Mouse (Mus musculus) monocyte, adult 2 months (primary cell): Measurements from ENCODE around the gene 9930104L06Rik.

Source experiments
- DNase-seq, 2 experiments: peaks; one replicate each; pipeline ENCODE4 v3.0.0; 2022; ENCODE audit warnings: low spot score in 2 of 2, low read depth in 1 of 2

The 9930104L06Rik gene

DNA sequence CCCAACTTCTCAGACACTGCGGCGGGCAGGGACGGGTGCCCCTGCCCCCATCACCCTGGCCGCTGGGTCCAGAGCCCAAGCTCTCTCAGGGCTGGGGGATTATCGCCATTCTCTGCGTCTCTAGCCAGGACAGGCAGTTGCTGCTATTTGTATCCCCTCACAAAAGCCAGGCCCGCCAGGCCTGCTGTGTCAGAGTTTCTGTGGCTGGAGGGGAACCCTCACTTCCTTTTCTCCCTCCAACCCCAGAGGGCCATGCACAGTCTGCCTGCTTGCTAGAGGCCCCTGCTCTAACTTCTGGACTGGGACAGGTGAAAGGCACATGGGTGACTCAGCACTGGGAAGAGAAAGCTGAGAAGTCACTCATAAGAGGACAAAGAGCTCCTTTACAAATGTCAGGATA is 53.5 kb downstream of the 9930104L06Rik start:
- DNase-seq: no peak
